Mouse (Mus musculus): ENCODE data around the gene Drc1. TPM values are rescaled to one million over a fixed set of nuclear protein-coding genes. Genes with fewer than 3 reads are reported as not detected.
A peak's percentile ranks its signal among the peaks of the same experiment; 100 is the strongest.

Drc1 gene
- polyA plus RNA-seq, 1 experiment from 2014 or later, result 0.99 TPM

DNA sequence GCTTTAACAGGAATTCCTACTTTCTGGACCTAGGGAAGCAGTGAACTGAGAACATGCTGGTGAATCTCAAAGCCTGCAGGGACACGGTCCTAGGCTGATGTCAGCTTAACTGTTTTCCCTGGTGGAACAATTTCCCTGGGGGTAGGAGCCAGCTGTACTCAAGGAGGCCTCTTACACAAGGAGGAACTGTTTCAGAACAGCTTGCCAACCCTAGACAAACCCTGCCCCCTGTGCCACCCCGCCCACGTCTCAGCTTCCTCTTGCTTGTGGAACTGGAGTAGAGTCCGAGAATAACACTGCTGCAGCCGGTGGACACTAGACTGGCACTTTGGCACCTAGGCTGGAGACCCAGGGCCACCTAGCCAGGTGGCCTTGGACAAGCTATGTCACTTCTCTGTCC lies 88.2 kb downstream of the Drc1 start:
- DNase-seq (ENCODE audit: low spot score) (no peak), ATAC-seq (replicated peaks; ENCODE audit: low FRiP score) (no peak)
- Histone ChIP-seq H3K36me3 (ENCODE audit: control insufficient read depth, insufficient read depth, low read length) (no peaks in the 10 kb centered on the region), H3K4me1 (replicated peaks; ENCODE audit: control insufficient read depth, insufficient read depth, low read length) (no peaks in the 10 kb centered on the region), H3K9me3 (ENCODE audit: control insufficient read depth, low read length) (no peaks in the 10 kb centered on the region), H3K4me2 (ENCODE audit: low read depth, low read length, severe bottlenecking) (no peak overlapping the region), H3K27ac (ENCODE audit: low read depth, low read length) (no peak overlapping the region), H3K4me3 (ENCODE audit: low read depth, low read length) (no peak overlapping the region), H3K9ac (ENCODE audit: low read length) (no peak overlapping the region), H3K27me3 (ENCODE audit: control insufficient read depth, insufficient read depth, low read length) (no peaks in the 10 kb centered on the region)
- 85% methylated on average over 5 of the region's 5 CpGs for WGBS

DNA sequence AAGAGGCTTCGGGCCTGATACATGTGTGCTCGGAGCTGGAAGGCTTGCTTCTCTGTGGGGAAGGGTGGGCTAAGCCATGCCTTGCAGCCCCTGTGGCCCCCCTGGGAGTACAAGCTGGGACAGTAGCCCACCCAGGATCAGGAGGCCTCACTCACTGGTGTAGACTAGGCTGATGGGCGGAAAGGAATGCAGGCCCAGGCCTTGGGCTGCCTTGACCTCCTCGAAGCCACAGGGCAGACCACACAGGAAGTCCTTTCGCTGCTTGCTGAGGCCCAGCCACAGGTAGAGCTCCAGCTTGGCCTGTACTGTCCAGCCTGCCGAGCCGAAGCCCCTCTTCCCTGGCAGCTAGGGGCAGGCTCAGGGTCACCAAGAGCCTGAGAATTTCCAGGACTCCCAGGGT lies 101.7 kb downstream of the Drc1 start:
- Histone ChIP-seq H3K4me3 (ENCODE audit: low read depth, low read length) (no peak overlapping the region), H3K4me1 (replicated peaks; ENCODE audit: control insufficient read depth, insufficient read depth, low read length) (no peaks in the 10 kb centered on the region), H3K27ac (ENCODE audit: low read depth, low read length) (no peak overlapping the region), H3K9ac (ENCODE audit: low read length) (no peak overlapping the region), H3K9me3 (ENCODE audit: control insufficient read depth, low read length) (no peaks in the 10 kb centered on the region), H3K36me3 (ENCODE audit: control insufficient read depth, insufficient read depth, low read length) (no peaks in the 10 kb centered on the region), H3K4me2 (ENCODE audit: low read depth, low read length, severe bottlenecking) (no peak overlapping the region), H3K27me3 (ENCODE audit: control insufficient read depth, insufficient read depth, low read length) (no peaks in the 10 kb centered on the region)
- WGBS, result 54% methylated on average over 7 of the region's 7 CpGs
- no peak for DNase-seq (ENCODE audit: low spot score)
- no peak for ATAC-seq (replicated peaks; ENCODE audit: low FRiP score)

GRCm38 (mm10) chr5:30387726-30388125 lies 106.5 kb downstream of the Drc1 start:
- DNase-seq (ENCODE audit: low spot score), result no peak
- ATAC-seq (replicated peaks; ENCODE audit: low FRiP score), result no peak
- 81% methylated on average over 6 of the region's 6 CpGs for WGBS

DNA sequence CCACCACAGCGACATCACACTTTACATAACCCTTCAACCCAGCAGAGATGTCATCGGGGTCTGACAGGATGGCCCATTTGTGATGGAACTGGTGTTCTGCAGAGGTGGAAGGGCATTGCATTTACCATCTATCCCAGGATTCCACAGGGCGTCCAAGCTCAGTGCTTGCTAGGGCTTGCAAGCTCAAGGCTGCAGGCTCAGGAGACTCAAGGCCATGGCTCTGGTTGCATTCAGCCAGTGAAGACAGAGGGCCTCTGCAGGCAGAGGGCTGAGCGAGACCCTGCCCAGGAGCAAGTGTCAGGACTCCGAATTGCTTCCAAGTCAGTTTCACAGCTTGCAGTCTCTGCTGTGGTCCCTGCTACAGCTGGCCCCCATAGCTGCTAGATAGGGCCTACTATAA lies 108.6 kb downstream of the Drc1 start:
- Histone ChIP-seq H3K4me1 (replicated peaks; ENCODE audit: control insufficient read depth, insufficient read depth, low read length) (no peaks in the 10 kb centered on the region), H3K27me3 (ENCODE audit: control insufficient read depth, insufficient read depth, low read length) (no peaks in the 10 kb centered on the region), H3K9me3 (ENCODE audit: control insufficient read depth, low read length) (no peaks in the 10 kb centered on the region), H3K36me3 (ENCODE audit: control insufficient read depth, insufficient read depth, low read length) (no peaks in the 10 kb centered on the region), H3K9ac (ENCODE audit: low read length) (no peak overlapping the region), H3K4me2 (ENCODE audit: low read depth, low read length, severe bottlenecking) (no peak overlapping the region), H3K4me3 (ENCODE audit: low read depth, low read length) (no peak overlapping the region), H3K27ac (ENCODE audit: low read depth, low read length) (no peak overlapping the region)
- WGBS, result 87% methylated on average over 5 of the region's 5 CpGs
- no peak for DNase-seq (ENCODE audit: low spot score)
- ATAC-seq (replicated peaks; ENCODE audit: low FRiP score), result no peak

More at GRCm38 (mm10) chr5:30387726-30388125, 106.5 kb downstream of the Drc1 start:
- Histone ChIP-seq H3K27ac (ENCODE audit: low read depth, low read length) (no peak overlapping the region), H3K4me3 (ENCODE audit: low read depth, low read length) (no peak overlapping the region), H3K27me3 (ENCODE audit: control insufficient read depth, insufficient read depth, low read length) (no peaks in the 10 kb centered on the region), H3K9me3 (ENCODE audit: control insufficient read depth, low read length) (no peaks in the 10 kb centered on the region), H3K4me1 (replicated peaks; ENCODE audit: control insufficient read depth, insufficient read depth, low read length) (no peaks in the 10 kb centered on the region), H3K9ac (ENCODE audit: low read length) (no peak overlapping the region), H3K4me2 (ENCODE audit: low read depth, low read length, severe bottlenecking) (no peak overlapping the region), H3K36me3 (ENCODE audit: control insufficient read depth, insufficient read depth, low read length) (no peaks in the 10 kb centered on the region)

DNA sequence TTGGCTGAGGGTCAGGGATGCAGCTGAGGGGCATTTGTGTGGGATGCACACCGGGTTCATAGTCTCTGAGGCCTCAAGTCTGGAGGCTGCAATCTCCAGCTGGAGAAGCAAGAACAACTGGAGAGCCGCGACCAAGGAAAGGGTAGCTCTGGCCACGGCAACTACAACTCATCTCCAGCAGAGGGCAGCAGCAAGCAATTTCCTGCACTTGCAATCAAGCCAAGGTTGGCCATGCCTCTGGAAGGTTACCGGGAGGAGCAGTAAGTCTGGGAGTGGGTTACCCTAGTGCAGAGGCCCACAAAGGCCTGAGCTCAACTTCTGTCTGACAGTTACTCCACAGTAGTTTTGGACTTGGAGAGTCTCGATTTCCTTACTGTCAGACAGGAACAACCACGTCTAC lies 110.3 kb downstream of the Drc1 start:
- no peaks in the 10 kb centered on the region for H3K27me3 ChIP-seq (ENCODE audit: control insufficient read depth, insufficient read depth, low read length)
- no peak overlapping the region for H3K4me2 ChIP-seq (ENCODE audit: low read depth, low read length, severe bottlenecking)
- ATAC-seq (replicated peaks; ENCODE audit: low FRiP score) (no peak), DNase-seq (ENCODE audit: low spot score) (peak; percentile 87)
- no peak overlapping the region for H3K4me3 ChIP-seq (ENCODE audit: low read depth, low read length)
- WGBS, result 23% methylated on average over 7 of the region's 7 CpGs
- H3K4me1 ChIP-seq (replicated peaks; ENCODE audit: control insufficient read depth, insufficient read depth, low read length), result no peaks in the 10 kb centered on the region
- H3K9me3 ChIP-seq (ENCODE audit: control insufficient read depth, low read length), result no peaks in the 10 kb centered on the region
- H3K27ac ChIP-seq (ENCODE audit: low read depth, low read length), result no peak overlapping the region
- no peak overlapping the region for H3K9ac ChIP-seq (ENCODE audit: low read length)
- H3K36me3 ChIP-seq (ENCODE audit: control insufficient read depth, insufficient read depth, low read length), result no peaks in the 10 kb centered on the region

DNA sequence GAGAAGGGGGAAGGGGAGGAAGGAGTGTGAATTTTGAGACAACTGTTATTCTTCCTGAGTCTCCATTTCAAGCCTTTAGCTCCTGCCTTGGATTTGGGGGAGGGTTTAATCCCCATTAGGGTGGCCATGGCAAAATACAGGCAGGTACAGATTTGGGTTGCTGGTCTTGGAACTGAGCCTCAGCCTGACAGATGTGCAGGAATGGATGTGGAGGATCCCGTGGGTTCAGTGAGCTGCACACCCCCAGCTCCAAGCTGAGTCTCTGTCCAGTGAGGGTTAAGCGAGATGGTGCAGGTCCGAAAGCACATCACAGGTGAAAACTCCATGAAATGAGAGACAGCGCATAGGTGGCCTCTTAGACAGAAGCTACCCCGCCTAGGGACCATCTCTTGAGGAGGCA lies 119.3 kb downstream of the Drc1 start:
- Histone ChIP-seq H3K27ac (ENCODE audit: low read depth, low read length) (no peak overlapping the region), H3K27me3 (ENCODE audit: control insufficient read depth, insufficient read depth, low read length) (no peaks in the 10 kb centered on the region; the same call in 1 of the 2 replicates), H3K36me3 (ENCODE audit: control insufficient read depth, insufficient read depth, low read length) (no peaks in the 10 kb centered on the region), H3K4me3 (ENCODE audit: low read depth, low read length) (no peak overlapping the region), H3K4me1 (replicated peaks; ENCODE audit: control insufficient read depth, insufficient read depth, low read length) (peaks cover 6% of the 10 kb centered on the region; the same call in 1 of the 2 replicates), H3K9me3 (ENCODE audit: control insufficient read depth, low read length) (no peaks in the 10 kb centered on the region), H3K9ac (ENCODE audit: low read length) (0 out of 2 replicates have a peak overlapping the region, but pooled peaks have one; percentile 6), H3K4me2 (ENCODE audit: low read depth, low read length, severe bottlenecking) (no peak overlapping the region; the same call in 1 of the 2 replicates)
- DNase-seq (ENCODE audit: low spot score), result no peak
- WGBS, result 78% methylated on average over 5 of the region's 5 CpGs
- ATAC-seq (replicated peaks; ENCODE audit: low FRiP score), result no peak

GRCm38 (mm10) chr5:30401165-30401564 lies 120.0 kb downstream of the Drc1 start:
- no peaks in the 10 kb centered on the region; the same call in 1 of the 2 replicates for H3K27me3 ChIP-seq (ENCODE audit: control insufficient read depth, insufficient read depth, low read length)
- H3K4me2 ChIP-seq (ENCODE audit: low read depth, low read length, severe bottlenecking), result no peak overlapping the region
- no peak overlapping the region for H3K27ac ChIP-seq (ENCODE audit: low read depth, low read length)
- WGBS, result 8% methylated on average over 8 of the region's 8 CpGs
- H3K4me1 ChIP-seq (replicated peaks; ENCODE audit: control insufficient read depth, insufficient read depth, low read length), result peaks cover 6% of the 10 kb centered on the region; the same call in 1 of the 2 replicates
- no peaks in the 10 kb centered on the region for H3K36me3 ChIP-seq (ENCODE audit: control insufficient read depth, insufficient read depth, low read length)
- ATAC-seq (replicated peaks; ENCODE audit: low FRiP score), result no peak
- H3K9ac ChIP-seq (ENCODE audit: low read length), result no peak overlapping the region
- no peak overlapping the region for H3K4me3 ChIP-seq (ENCODE audit: low read depth, low read length)
- DNase-seq (ENCODE audit: low spot score), result peak; percentile 73
- H3K9me3 ChIP-seq (ENCODE audit: control insufficient read depth, low read length), result no peaks in the 10 kb centered on the region

DNA sequence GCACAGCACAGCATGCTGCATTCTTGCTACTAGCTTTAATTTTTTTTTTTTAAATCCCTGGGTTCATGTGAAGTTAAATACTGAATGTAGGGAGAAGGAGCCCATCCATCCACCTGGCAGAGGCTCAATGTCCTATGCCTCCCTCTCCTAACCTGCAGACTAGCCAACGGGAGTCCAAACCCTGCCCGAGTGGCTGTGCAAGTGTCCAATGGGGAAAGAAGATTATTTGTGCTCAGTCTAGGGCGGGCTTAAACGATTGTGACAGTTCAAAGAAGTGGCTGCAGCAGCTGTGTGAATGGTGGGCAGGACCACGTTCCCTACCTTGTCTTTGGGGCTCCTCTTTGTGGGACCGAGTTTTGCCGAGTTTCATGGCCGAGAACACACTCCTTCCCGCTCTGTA lies 125.7 kb downstream of the Drc1 start:
- no peak overlapping the region for H3K4me3 ChIP-seq (ENCODE audit: low read depth, low read length)
- ATAC-seq (replicated peaks; ENCODE audit: low FRiP score) (no peak), DNase-seq (ENCODE audit: low spot score) (peak; percentile 59)

DNA sequence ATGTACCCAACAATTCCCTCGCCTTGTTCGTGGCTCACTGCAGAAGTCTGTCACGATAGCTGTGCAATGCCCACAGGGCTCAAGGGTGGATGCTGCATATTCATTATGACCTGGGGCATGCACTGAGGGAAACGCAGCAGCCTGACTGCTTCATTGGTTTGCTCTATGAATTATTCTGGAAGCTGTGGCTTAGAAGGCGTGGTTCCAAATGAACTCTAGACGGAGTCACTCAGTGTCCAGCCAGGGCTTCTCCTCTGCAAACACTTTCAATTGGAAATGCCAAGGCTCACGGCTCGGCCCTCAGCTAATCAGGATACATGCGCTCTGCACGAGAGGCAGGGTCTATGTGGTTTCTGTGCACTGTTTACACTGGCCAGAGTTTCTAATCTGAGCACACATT lies 130.3 kb downstream of the Drc1 start:
- Histone ChIP-seq H3K4me1 (replicated peaks; ENCODE audit: control insufficient read depth, insufficient read depth, low read length) (peaks cover 11% of the 10 kb centered on the region), H3K36me3 (ENCODE audit: control insufficient read depth, insufficient read depth, low read length) (no peaks in the 10 kb centered on the region), H3K4me3 (ENCODE audit: low read depth, low read length) (no peak overlapping the region), H3K9me3 (ENCODE audit: control insufficient read depth, low read length) (no peaks in the 10 kb centered on the region), H3K4me2 (ENCODE audit: low read depth, low read length, severe bottlenecking) (no peak overlapping the region), H3K9ac (ENCODE audit: low read length) (no peak overlapping the region), H3K27me3 (ENCODE audit: control insufficient read depth, insufficient read depth, low read length) (no peaks in the 10 kb centered on the region), H3K27ac (ENCODE audit: low read depth, low read length) (no peak overlapping the region)
- WGBS, result 77% methylated on average over 10 of the region's 10 CpGs
- DNase-seq (ENCODE audit: low spot score) (no peak), ATAC-seq (replicated peaks; ENCODE audit: low FRiP score) (no peak)

More for the DNA sequence above, 125.7 kb downstream of the Drc1 start:
- Histone ChIP-seq H3K9me3 (ENCODE audit: control insufficient read depth, low read length) (no peaks in the 10 kb centered on the region), H3K36me3 (ENCODE audit: control insufficient read depth, insufficient read depth, low read length) (no peaks in the 10 kb centered on the region), H3K4me1 (replicated peaks; ENCODE audit: control insufficient read depth, insufficient read depth, low read length) (peaks cover 8% of the 10 kb centered on the region), H3K27me3 (ENCODE audit: control insufficient read depth, insufficient read depth, low read length) (no peaks in the 10 kb centered on the region; the same call in 1 of the 2 replicates), H3K27ac (ENCODE audit: low read depth, low read length) (no peak overlapping the region), H3K9ac (ENCODE audit: low read length) (peak overlapping the region; percentile 2; the same call in 1 of the 2 replicates), H3K4me2 (ENCODE audit: low read depth, low read length, severe bottlenecking) (peak overlapping the region; percentile 20; the same call in 1 of the 2 replicates)
- 7% methylated on average over 9 of the region's 9 CpGs for WGBS

Data from forebrain, embryonic 11.5 days (tissue).